Mouse (Mus musculus) midbrain, embryonic 16.5 days (tissue): ENCODE results near the gene Zfp638. TPM values are rescaled to one million over a fixed set of nuclear protein-coding genes. Genes with fewer than 3 reads are reported as not detected.
A peak's percentile ranks its signal among the peaks of the same experiment; 100 is the strongest.

ENCODE experiments used
- ATAC-seq: fragments of 200-750 bp; cut with Nextera tagmentation; 2 replicates; pipeline ENCODE4 v1.8.0; 2017; ENCODE audit warnings: moderate TSS enrichment
- H3K27ac ChIP-seq: fragments of 300-500 bp; sonication (generic); 2 replicates; pipeline ENCODE4 v1.5.1; 2014; ENCODE audit warnings: mild to moderate bottlenecking, low read length, mixed read lengths
- H3K27me3 ChIP-seq: fragments of 300-500 bp; sonication (generic); 2 replicates; pipeline ENCODE4 v1.6.1; 2014; ENCODE audit warnings: low read depth, low read length, mixed read lengths; ENCODE audit not compliant: control insufficient read depth, insufficient read depth
- H3K36me3 ChIP-seq: fragments of 300-500 bp; sonication (generic); 2 replicates; pipeline ENCODE4 v1.6.1; 2014; ENCODE audit warnings: mild to moderate bottlenecking, low read length, moderate library complexity, mixed read lengths; ENCODE audit not compliant: control insufficient read depth, insufficient read depth
- H3K4me1 ChIP-seq: fragments of 300-500 bp; sonication (generic); 2 replicates; pipeline ENCODE4 v1.6.1; 2014; ENCODE audit warnings: mild to moderate bottlenecking, low read length, mixed read lengths; ENCODE audit not compliant: control insufficient read depth, insufficient read depth
- H3K4me2 ChIP-seq: fragments of 300-500 bp; sonication (generic); 2 replicates; pipeline ENCODE4 v1.6.1; 2014; ENCODE audit warnings: mild to moderate bottlenecking, low read length, mixed read lengths
- H3K4me3 ChIP-seq: fragments of 300-500 bp; sonication (generic); 2 replicates; pipeline ENCODE4 v1.5.1; 2014; ENCODE audit warnings: low read depth, mild to moderate bottlenecking, low read length, moderate library complexity, mixed read lengths
- H3K9ac ChIP-seq: fragments of 300-500 bp; sonication (generic); 2 replicates; pipeline ENCODE4 v1.6.1; 2014; ENCODE audit warnings: low read depth, low read length, mixed read lengths
- H3K9me3 ChIP-seq: fragments of 300-500 bp; sonication (generic); replicated peaks from 2 replicates; pipeline ENCODE4 v1.6.1; 2014; ENCODE audit warnings: mild to moderate bottlenecking, low read length, mixed read lengths; ENCODE audit not compliant: control insufficient read depth, poor library complexity, severe bottlenecking
- WGBS: fragments of 180-500 bp; shearing (Covaris S2); extraction: QIAGEN DNeasy Blood & Tissue Kit; methylation state at CpG from one replicate; pipeline ENCODE4 v1.1.7; 2014; 5-methylcytosine and 5-hydroxymethylcytosine counted together
- polyA plus RNA-seq: library from polyadenylated mRNA; unstranded; fragments of >200 nt; fragmentation: Nextera tagmentation; extraction: Ambion mirVana; gene quantifications from 2 replicates; pipeline ENCODE4 v1.2.1, GENCODE M21; 2015

Zfp638 gene
- polyA plus RNA-seq, 1 experiment from 2014 or later: 68.2 TPM

GRCm38 (mm10) chr6:83838046-83838445 lies 28.9 kb upstream of the Zfp638 start:
- no peak for ATAC-seq
- 83% methylated on average over 2 of the region's 2 CpGs for WGBS
- H3K4me2 ChIP-seq: no peak overlapping the region
- H3K4me3 ChIP-seq: no peak overlapping the region
- H3K36me3 ChIP-seq: no peaks in the 10 kb centered on the region
- no peak overlapping the region for H3K9ac ChIP-seq
- H3K27me3 ChIP-seq: no peaks in the 10 kb centered on the region
- no peaks in the 10 kb centered on the region for H3K9me3 ChIP-seq
- no peaks in the 10 kb centered on the region for H3K4me1 ChIP-seq
- H3K27ac ChIP-seq: no peak overlapping the region

- Histone ChIP-seq H3K27me3 (no peaks in the 10 kb centered on the region), H3K9me3 (no peaks in the 10 kb centered on the region), H3K4me1 (no peaks in the 10 kb centered on the region), H3K4me2 (no peak overlapping the region), H3K36me3 (no peaks in the 10 kb centered on the region), H3K4me3 (no peak overlapping the region), H3K9ac (no peak overlapping the region), H3K27ac (no peak overlapping the region)
- ATAC-seq: no peak
- WGBS: 84% methylated on average over 6 of the region's 6 CpGs
These were observed 26.8 kb upstream of the Zfp638 start for GRCm38 (mm10) chr6:83840086-83840485.

GRCm38 (mm10) chr6:83844913-83845312 lies 22.0 kb upstream of the Zfp638 start:
- no peak for ATAC-seq
- H3K4me2 ChIP-seq: no peak overlapping the region
- no peaks in the 10 kb centered on the region for H3K36me3 ChIP-seq
- H3K4me1 ChIP-seq: no peaks in the 10 kb centered on the region
- no peak overlapping the region for H3K27ac ChIP-seq
- no peaks in the 10 kb centered on the region for H3K9me3 ChIP-seq
- no peak overlapping the region for H3K9ac ChIP-seq
- H3K4me3 ChIP-seq: no peak overlapping the region
- WGBS: 89% methylated on average over 10 of the region's 10 CpGs
- H3K27me3 ChIP-seq: no peaks in the 10 kb centered on the region

GRCm38 (mm10) chr6:83846141-83846540 lies 20.8 kb upstream of the Zfp638 start:
- no peak for ATAC-seq
- no peaks in the 10 kb centered on the region for H3K27me3 ChIP-seq
- H3K4me2 ChIP-seq: no peak overlapping the region
- no peak overlapping the region for H3K27ac ChIP-seq
- no peak overlapping the region for H3K9ac ChIP-seq
- H3K4me1 ChIP-seq: no peaks in the 10 kb centered on the region
- H3K36me3 ChIP-seq: no peaks in the 10 kb centered on the region
- no peak overlapping the region for H3K4me3 ChIP-seq
- WGBS: 94% methylated on average over 2 of the region's 2 CpGs
- no peaks in the 10 kb centered on the region for H3K9me3 ChIP-seq

- Histone ChIP-seq H3K27me3 (no peaks in the 10 kb centered on the region), H3K27ac (no peak overlapping the region), H3K4me3 (no peak overlapping the region), H3K9me3 (no peaks in the 10 kb centered on the region), H3K9ac (no peak overlapping the region), H3K36me3 (no peaks in the 10 kb centered on the region), H3K4me2 (no peak overlapping the region), H3K4me1 (no peaks in the 10 kb centered on the region)
- 96% methylated on average over 2 of the region's 2 CpGs for WGBS
- ATAC-seq: no peak
These were observed 17.5 kb upstream of the Zfp638 start for GRCm38 (mm10) chr6:83849446-83849845.

- ATAC-seq: no peak
- no peaks in the 10 kb centered on the region for H3K27me3 ChIP-seq
- H3K4me1 ChIP-seq: no peaks in the 10 kb centered on the region
- 39% methylated on average over 5 of the region's 5 CpGs for WGBS
- no peak overlapping the region for H3K4me3 ChIP-seq
- no peaks in the 10 kb centered on the region for H3K36me3 ChIP-seq
- H3K9ac ChIP-seq: no peak overlapping the region
- no peaks in the 10 kb centered on the region for H3K9me3 ChIP-seq
- no peak overlapping the region for H3K27ac ChIP-seq
- no peak overlapping the region for H3K4me2 ChIP-seq
These were observed 9.4 kb upstream of the Zfp638 start for GRCm38 (mm10) chr6:83857476-83857875.

GRCm38 (mm10) chr6:83860033-83860432 lies 6.9 kb upstream of the Zfp638 start:
- ATAC-seq: no peak
- WGBS: 90% methylated on average over 9 of the region's 9 CpGs
- H3K36me3 ChIP-seq: no peaks in the 10 kb centered on the region
- no peaks in the 10 kb centered on the region for H3K27me3 ChIP-seq
- no peaks in the 10 kb centered on the region for H3K4me1 ChIP-seq
- H3K9me3 ChIP-seq: no peaks in the 10 kb centered on the region
- no peak overlapping the region for H3K9ac ChIP-seq
- H3K4me3 ChIP-seq: no peak overlapping the region
- no peak overlapping the region for H3K4me2 ChIP-seq
- no peak overlapping the region for H3K27ac ChIP-seq

GRCm38 (mm10) chr6:83863538-83863937 lies 3.4 kb upstream of the Zfp638 start:
- Histone ChIP-seq H3K36me3 (no peaks in the 10 kb centered on the region), H3K4me3 (no peak overlapping the region), H3K27me3 (no peaks in the 10 kb centered on the region), H3K9me3 (no peaks in the 10 kb centered on the region), H3K9ac (no peak overlapping the region), H3K27ac (no peak overlapping the region), H3K4me2 (no peak overlapping the region), H3K4me1 (peaks cover 6% of the 10 kb centered on the region; the same call in 1 of the 2 replicates)
- ATAC-seq: no peak
- 78% methylated on average over 4 of the region's 4 CpGs for WGBS

- H3K4me3 ChIP-seq: peak overlapping the region; percentile 82; the same call in 1 of the 2 replicates
- 37% methylated on average over 4 of the region's 4 CpGs for WGBS
- H3K4me1 ChIP-seq: peaks cover 6% of the 10 kb centered on the region; the same call in 1 of the 2 replicates
- H3K27ac ChIP-seq: no peak overlapping the region
- H3K27me3 ChIP-seq: no peaks in the 10 kb centered on the region
- no peak overlapping the region for H3K9ac ChIP-seq
- H3K36me3 ChIP-seq: no peaks in the 10 kb centered on the region
- H3K4me2 ChIP-seq: peak overlapping the region; percentile 98
- H3K9me3 ChIP-seq: no peaks in the 10 kb centered on the region
- ATAC-seq: no peak; the same call in none of the 2 replicates
These were observed 486 bp upstream of the Zfp638 start for GRCm38 (mm10) chr6:83866423-83866822.
